Mouse (Mus musculus): ENCODE measurements around the gene Nlrp6. TPM values are rescaled to one million over a fixed set of nuclear protein-coding genes. Genes with fewer than 3 reads are reported as not detected.

Gene Nlrp6
- total and polyA plus RNA-seq, 3 experiments = 0.08 to 0.11 TPM; not detected in 1

DNA sequence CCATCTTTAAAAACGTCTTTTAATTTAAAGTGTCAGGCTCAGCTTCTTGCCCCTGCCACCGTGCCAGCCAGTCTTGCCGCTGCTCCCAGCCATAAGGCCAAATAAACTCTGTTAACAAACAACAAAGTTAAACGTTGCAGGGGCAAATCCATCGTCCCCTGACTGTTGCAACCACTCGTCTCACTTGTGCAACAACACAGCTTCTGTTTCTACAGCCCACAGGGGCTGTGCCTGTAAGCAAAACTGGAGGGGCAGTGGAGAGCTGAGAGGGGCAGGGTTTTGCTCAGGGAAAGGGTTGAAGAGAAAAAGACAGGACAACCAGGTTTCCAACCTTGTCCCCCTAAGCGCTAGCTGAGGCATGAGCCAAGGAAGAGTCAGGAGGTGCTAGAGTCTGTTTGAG is 12.5 kb upstream of the Nlrp6 start:
- H3K27me3 ChIP-seq (ENCODE audit: insufficient read depth, low read length) = peaks cover 22% of the 10 kb centered on the region
- no peak overlapping the region for H3K4me3 ChIP-seq (ENCODE audit: low read depth, low read length)
- ATAC-seq (ENCODE audit: extremely low read depth, insufficient number of reproducible peaks, low FRiP score, poor library complexity, severe bottlenecking) (no peak), DNase-seq (ENCODE audit: low spot score) (no peak)
- no peaks in the 10 kb centered on the region for H3K36me3 ChIP-seq (replicated peaks)
- H3K4me1 ChIP-seq (ENCODE audit: insufficient read depth, low read depth, low read length) = peaks cover 33% of the 10 kb centered on the region
- TF ChIP-seq GATA2 (IDR thresholded peaks at IDR 0.05; ENCODE audit: borderline replicate concordance, low read depth, low read length) = no peak
- no peak for TF ChIP-seq GATA1 (IDR thresholded peaks at IDR 0.05; ENCODE audit: borderline replicate concordance, low read length)
- TF ChIP-seq TAL1 (conservative IDR thresholded peaks at IDR 0.05; ENCODE audit: low read depth, low read length) = no peak
- no peak for TF ChIP-seq POLR2AphosphoS5 (IDR thresholded peaks at IDR 0.05; ENCODE audit: insufficient replicate concordance, low read depth, low read length)
- no peak for TF ChIP-seq CTCF (IDR thresholded peaks at IDR 0.05; ENCODE audit: low read depth, low read length)
- H3K9me3 ChIP-seq (replicated peaks) = no peaks in the 10 kb centered on the region

DNA sequence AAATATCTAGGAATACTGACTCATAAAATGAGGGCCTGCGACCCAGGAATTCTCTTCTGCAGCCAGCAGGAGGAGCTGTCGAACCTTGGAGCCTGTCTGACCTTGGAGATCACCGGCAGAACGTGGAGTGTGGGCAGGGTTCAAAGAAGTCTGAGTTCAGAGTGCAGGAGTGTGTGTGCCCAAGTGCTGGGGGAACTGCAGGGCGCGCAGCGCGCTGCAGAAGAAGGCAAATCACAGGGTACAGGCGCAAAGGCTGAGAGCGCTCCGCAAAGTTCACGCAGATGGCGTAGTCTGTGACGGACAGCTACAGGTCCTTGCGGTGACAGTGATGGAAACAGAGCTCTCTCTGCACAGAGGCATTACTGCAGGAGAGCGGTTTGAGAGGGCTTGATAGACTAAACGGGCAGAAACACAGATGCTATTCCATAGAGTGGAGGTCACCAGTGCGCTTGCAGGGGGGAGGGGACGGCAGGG is 12.0 kb upstream of the Nlrp6 start:
- H3K27me3 ChIP-seq (ENCODE audit: insufficient read depth, low read length) = peaks cover 22% of the 10 kb centered on the region
- H3K9me3 ChIP-seq (replicated peaks) = no peaks in the 10 kb centered on the region
- peak overlapping the region; percentile 10; the same call in 1 of the 2 replicates for H3K4me3 ChIP-seq (ENCODE audit: low read depth, low read length)
- H3K36me3 ChIP-seq (replicated peaks) = no peaks in the 10 kb centered on the region
- peaks cover 32% of the 10 kb centered on the region for H3K4me1 ChIP-seq (ENCODE audit: insufficient read depth, low read depth, low read length)
- no peak for ATAC-seq (ENCODE audit: extremely low read depth, insufficient number of reproducible peaks, low FRiP score, poor library complexity, severe bottlenecking)
- no peak for DNase-seq (ENCODE audit: low spot score)
- TF ChIP-seq GATA2 (IDR thresholded peaks at IDR 0.05; ENCODE audit: borderline replicate concordance, low read depth, low read length) (no peak), TAL1 (conservative IDR thresholded peaks at IDR 0.05; ENCODE audit: low read depth, low read length) (no peak), CTCF (IDR thresholded peaks at IDR 0.05; ENCODE audit: low read depth, low read length) (0 out of 2 replicates have a peak, but pooled peaks have one; percentile 20), POLR2AphosphoS5 (IDR thresholded peaks at IDR 0.05; ENCODE audit: insufficient replicate concordance, low read depth, low read length) (no peak), GATA1 (IDR thresholded peaks at IDR 0.05; ENCODE audit: borderline replicate concordance, low read length) (no peak)

DNA sequence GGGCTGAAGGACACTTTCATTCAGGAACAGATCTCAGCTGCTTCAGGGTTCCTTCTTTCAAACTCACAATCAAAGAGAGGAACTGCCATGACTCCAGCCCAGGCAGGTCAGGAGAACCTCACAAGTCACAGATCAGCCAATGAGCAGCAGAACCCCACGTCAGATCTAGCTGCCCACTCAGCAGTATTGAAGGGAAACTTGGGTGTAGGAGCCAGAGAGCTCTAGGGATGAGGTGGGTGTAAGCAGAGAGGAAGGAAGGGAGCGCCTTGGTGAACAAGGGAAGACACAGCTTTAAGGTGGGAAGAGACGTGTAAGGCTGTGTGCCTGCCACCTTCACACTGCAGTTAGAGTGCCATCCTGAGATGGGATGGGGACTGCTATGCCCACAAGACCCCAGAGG is 8.4 kb upstream of the Nlrp6 start:
- no peak for ATAC-seq (ENCODE audit: extremely low read depth, insufficient number of reproducible peaks, low FRiP score, poor library complexity, severe bottlenecking)
- H3K4me1 ChIP-seq (ENCODE audit: insufficient read depth, low read depth, low read length) = peaks cover 35% of the 10 kb centered on the region

DNA sequence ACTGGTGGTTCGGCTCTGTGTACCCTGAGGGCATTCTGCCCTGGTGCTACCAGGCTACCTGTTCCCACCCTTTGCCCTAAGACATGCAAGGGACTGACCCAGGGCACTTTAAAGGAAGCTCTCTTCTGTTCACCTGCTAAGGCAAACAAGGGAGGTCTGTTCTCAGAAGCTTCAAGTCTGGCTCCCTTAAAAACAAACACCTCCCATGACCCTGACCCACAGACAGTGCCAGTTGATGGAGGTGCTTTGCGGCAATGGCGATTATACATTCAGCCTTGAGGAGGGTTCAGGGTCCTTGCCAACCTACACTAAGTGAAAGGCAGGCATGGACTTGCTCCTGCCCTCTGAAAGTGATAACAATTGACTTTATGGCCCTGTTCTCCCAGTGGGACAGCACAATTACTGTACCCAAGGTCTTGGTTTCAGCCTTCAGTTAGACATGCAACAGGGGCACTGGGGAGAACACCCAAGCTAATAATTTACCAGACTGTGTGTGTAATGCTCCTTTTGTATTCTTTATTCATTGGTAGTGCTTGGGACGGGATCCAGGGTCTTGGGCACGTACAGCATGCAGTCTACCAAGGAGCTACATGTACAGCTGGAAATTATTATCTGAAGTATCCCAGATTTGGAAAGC is 7.7 kb upstream of the Nlrp6 start:
- peaks cover 9% of the 10 kb centered on the region for H3K27me3 ChIP-seq (ENCODE audit: insufficient read depth, low read length)
- no peaks in the 10 kb centered on the region for H3K36me3 ChIP-seq (replicated peaks)
- TF ChIP-seq CTCF (IDR thresholded peaks at IDR 0.05; ENCODE audit: low read depth, low read length) = no peak
- TF ChIP-seq TAL1 (conservative IDR thresholded peaks at IDR 0.05; ENCODE audit: low read depth, low read length) = no peak
- TF ChIP-seq POLR2AphosphoS5 (IDR thresholded peaks at IDR 0.05; ENCODE audit: insufficient replicate concordance, low read depth, low read length) = no peak
- TF ChIP-seq GATA2 (IDR thresholded peaks at IDR 0.05; ENCODE audit: borderline replicate concordance, low read depth, low read length) = no peak
- TF ChIP-seq GATA1 (IDR thresholded peaks at IDR 0.05; ENCODE audit: borderline replicate concordance, low read length) = no peak
- DNase-seq (ENCODE audit: low spot score) (no peak), ATAC-seq (ENCODE audit: extremely low read depth, insufficient number of reproducible peaks, low FRiP score, poor library complexity, severe bottlenecking) (no peak)
- peaks cover 37% of the 10 kb centered on the region for H3K4me1 ChIP-seq (ENCODE audit: insufficient read depth, low read depth, low read length)
- H3K9me3 ChIP-seq (replicated peaks) = no peaks in the 10 kb centered on the region
- H3K4me3 ChIP-seq (ENCODE audit: low read depth, low read length) = no peak overlapping the region

More for the DNA sequence above, 8.4 kb upstream of the Nlrp6 start:
- Histone ChIP-seq H3K4me3 (ENCODE audit: low read depth, low read length) (no peak overlapping the region), H3K9me3 (replicated peaks) (no peaks in the 10 kb centered on the region), H3K36me3 (replicated peaks) (no peaks in the 10 kb centered on the region), H3K27me3 (ENCODE audit: insufficient read depth, low read length) (peaks cover 9% of the 10 kb centered on the region)
- TF ChIP-seq CTCF (IDR thresholded peaks at IDR 0.05; ENCODE audit: low read depth, low read length) (no peak), TAL1 (conservative IDR thresholded peaks at IDR 0.05; ENCODE audit: low read depth, low read length) (no peak), POLR2AphosphoS5 (IDR thresholded peaks at IDR 0.05; ENCODE audit: insufficient replicate concordance, low read depth, low read length) (no peak), GATA2 (IDR thresholded peaks at IDR 0.05; ENCODE audit: borderline replicate concordance, low read depth, low read length) (no peak), GATA1 (IDR thresholded peaks at IDR 0.05; ENCODE audit: borderline replicate concordance, low read length) (no peak)
- DNase-seq (ENCODE audit: low spot score) = no peak

DNA sequence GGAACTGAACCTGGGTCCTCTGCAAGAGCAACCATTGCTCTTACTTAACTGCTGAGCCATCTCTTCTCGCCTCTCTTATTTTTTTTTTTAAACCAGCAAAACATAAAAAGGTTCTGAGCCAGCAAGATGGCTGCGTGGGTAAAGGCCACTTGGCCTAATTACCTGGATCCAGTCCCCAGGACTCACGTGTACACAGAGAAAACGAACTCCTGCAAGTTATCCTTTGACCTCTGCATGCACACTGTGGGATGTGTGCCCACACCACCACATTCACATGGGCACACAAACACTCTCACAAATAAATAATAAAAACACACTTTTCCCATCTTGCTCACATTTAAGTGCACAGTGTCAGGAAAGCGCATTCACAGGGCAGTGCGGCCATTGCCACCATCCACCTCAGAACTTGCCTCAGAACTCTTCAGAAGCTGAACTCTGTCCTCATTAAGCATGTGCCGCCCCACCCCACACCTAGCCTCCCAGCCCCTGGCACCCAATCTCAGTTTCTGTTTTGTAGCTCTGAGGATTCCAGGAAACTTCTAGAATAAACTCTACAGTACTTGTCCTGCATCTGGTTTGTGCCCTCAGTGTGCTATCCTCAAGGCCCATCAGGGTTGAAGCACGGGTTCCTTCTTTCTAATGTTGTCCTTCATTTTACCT is 6.5 kb upstream of the Nlrp6 start:
- TF ChIP-seq TAL1 (conservative IDR thresholded peaks at IDR 0.05; ENCODE audit: low read depth, low read length) (no peak), GATA1 (IDR thresholded peaks at IDR 0.05; ENCODE audit: borderline replicate concordance, low read length) (no peak), CTCF (IDR thresholded peaks at IDR 0.05; ENCODE audit: low read depth, low read length) (no peak), POLR2AphosphoS5 (IDR thresholded peaks at IDR 0.05; ENCODE audit: insufficient replicate concordance, low read depth, low read length) (no peak), GATA2 (IDR thresholded peaks at IDR 0.05; ENCODE audit: borderline replicate concordance, low read depth, low read length) (no peak)
- DNase-seq (ENCODE audit: low spot score) (no peak), ATAC-seq (ENCODE audit: extremely low read depth, insufficient number of reproducible peaks, low FRiP score, poor library complexity, severe bottlenecking) (no peak)
- H3K27me3 ChIP-seq (ENCODE audit: insufficient read depth, low read length) = peaks cover 6% of the 10 kb centered on the region; the same call in 1 of the 2 replicates
- H3K36me3 ChIP-seq (replicated peaks) = no peaks in the 10 kb centered on the region
- H3K4me3 ChIP-seq (ENCODE audit: low read depth, low read length) = no peak overlapping the region
- peaks cover 39% of the 10 kb centered on the region for H3K4me1 ChIP-seq (ENCODE audit: insufficient read depth, low read depth, low read length)
- H3K9me3 ChIP-seq (replicated peaks) = no peaks in the 10 kb centered on the region

DNA sequence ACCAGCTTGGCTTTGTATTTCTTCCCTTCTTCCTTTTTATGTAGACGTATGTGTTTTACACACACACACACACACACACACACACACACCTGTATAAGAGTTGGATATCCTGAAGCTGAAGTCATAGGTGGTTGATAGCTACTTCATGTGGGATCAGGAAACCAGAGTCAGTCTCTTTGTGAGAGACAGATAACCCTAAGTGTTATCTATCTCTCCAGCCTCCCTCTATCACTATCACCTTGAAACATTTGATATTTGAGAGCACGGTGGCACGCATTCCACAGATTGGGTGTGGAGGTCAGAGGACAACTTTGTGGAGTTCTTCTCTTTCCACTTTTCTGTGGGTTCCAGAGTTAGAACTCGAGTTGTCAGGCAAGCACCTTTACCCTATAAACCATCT is 791 bp upstream of the Nlrp6 start:
- TF ChIP-seq TAL1 (conservative IDR thresholded peaks at IDR 0.05; ENCODE audit: low read depth, low read length) = peak; percentile 62
- TF ChIP-seq POLR2AphosphoS5 (IDR thresholded peaks at IDR 0.05; ENCODE audit: insufficient replicate concordance, low read depth, low read length) = no peak
- TF ChIP-seq GATA1 (IDR thresholded peaks at IDR 0.05; ENCODE audit: borderline replicate concordance, low read length) = no peak
- DNase-seq (ENCODE audit: low spot score) (no peak), ATAC-seq (ENCODE audit: extremely low read depth, insufficient number of reproducible peaks, low FRiP score, poor library complexity, severe bottlenecking) (0 out of 2 replicates have a peak, but pooled peaks have one; percentile 12)
- peaks cover 52% of the 10 kb centered on the region for H3K4me1 ChIP-seq (ENCODE audit: insufficient read depth, low read depth, low read length)
- H3K9me3 ChIP-seq (replicated peaks) = peaks cover 10% of the 10 kb centered on the region
- no peaks in the 10 kb centered on the region for H3K36me3 ChIP-seq (replicated peaks)
- peaks cover 34% of the 10 kb centered on the region for H3K27me3 ChIP-seq (ENCODE audit: insufficient read depth, low read length)
- no peak overlapping the region for H3K4me3 ChIP-seq (ENCODE audit: low read depth, low read length)
